Mouse (Mus musculus): ENCODE measurements at regions not wholly inside any gene's neighbourhood (a gene's known extent, or its start where the extent isn't known, plus 50 kb on each side); places are given as distances from the start of the nearest gene placed in this dataset.
"Not testable (repeated sequence)": the region's sequence is repeated elsewhere in the genome, so short reads cannot be mapped to it uniquely, and the experiment has no call there.

DNA sequence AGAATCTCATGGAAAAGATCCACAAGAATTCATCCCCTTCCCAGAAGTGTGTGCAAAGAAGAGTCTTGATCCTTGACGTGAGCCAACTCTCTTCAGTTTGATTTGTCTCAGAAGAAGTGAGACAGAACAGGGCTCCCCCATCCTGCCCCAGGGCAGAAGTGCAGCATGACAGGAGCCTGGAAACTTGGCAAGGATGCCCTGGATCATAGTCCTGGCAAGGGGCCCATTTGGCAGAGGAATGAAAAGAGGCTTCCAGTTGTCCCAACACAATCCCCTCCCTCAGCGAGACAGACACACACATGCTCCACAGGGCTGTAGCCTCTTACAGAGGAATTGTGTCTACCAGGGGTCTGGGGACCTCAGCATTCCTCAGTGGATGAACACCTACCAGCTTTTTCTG lies 102.7 kb downstream of the Ptpn20 start:
- DNase-seq (no peak), ATAC-seq (ENCODE audit: low read depth) (no peak)
- H3K27me3 ChIP-seq = no peaks in the 10 kb centered on the region
- no peaks in the 10 kb centered on the region for H3K4me1 ChIP-seq (replicated peaks)
- H3K9me3 ChIP-seq (replicated peaks) = no peaks in the 10 kb centered on the region
- H3K9ac ChIP-seq = no peak overlapping the region
- no peak overlapping the region for H3K4me2 ChIP-seq
- WGBS (ENCODE audit: insufficient replicate concordance) = 56% methylated on average over 2 of the region's 2 CpGs
- H3K27ac ChIP-seq = no peak overlapping the region
- no peak overlapping the region for H3K4me3 ChIP-seq (replicated peaks)
- H3K36me3 ChIP-seq = no peaks in the 10 kb centered on the region

DNA sequence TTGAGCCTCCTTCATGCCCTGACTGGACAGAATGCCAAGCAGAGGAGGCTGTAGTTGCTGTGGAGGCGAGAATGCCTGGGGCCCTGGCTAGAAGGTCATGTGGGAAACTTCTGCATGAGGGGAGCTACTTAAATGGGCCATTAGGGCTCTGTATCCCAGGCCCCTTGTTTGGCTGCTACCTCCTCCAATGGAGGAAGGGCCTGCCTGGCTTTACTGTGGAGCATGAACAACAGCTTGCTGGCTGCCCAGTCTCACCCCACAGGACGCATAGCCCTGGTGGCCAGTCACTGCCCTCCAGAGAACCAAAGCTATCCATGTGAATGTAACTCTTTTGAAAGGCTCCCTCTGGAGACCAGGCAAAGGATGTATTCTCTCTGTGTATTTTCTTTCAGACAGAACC lies 105.2 kb downstream of the Ptpn20 start:
- WGBS (ENCODE audit: insufficient replicate concordance) = 44% methylated on average over 2 of the region's 2 CpGs
- H3K4me3 ChIP-seq (replicated peaks) = no peak overlapping the region
- no peaks in the 10 kb centered on the region for H3K9me3 ChIP-seq (replicated peaks)
- H3K27me3 ChIP-seq = no peaks in the 10 kb centered on the region
- ATAC-seq (ENCODE audit: low read depth) (no peak), DNase-seq (no peak)
- no peaks in the 10 kb centered on the region for H3K36me3 ChIP-seq
- H3K27ac ChIP-seq = no peak overlapping the region
- H3K9ac ChIP-seq = no peak overlapping the region
- H3K4me1 ChIP-seq (replicated peaks) = no peaks in the 10 kb centered on the region
- H3K4me2 ChIP-seq = no peak overlapping the region

DNA sequence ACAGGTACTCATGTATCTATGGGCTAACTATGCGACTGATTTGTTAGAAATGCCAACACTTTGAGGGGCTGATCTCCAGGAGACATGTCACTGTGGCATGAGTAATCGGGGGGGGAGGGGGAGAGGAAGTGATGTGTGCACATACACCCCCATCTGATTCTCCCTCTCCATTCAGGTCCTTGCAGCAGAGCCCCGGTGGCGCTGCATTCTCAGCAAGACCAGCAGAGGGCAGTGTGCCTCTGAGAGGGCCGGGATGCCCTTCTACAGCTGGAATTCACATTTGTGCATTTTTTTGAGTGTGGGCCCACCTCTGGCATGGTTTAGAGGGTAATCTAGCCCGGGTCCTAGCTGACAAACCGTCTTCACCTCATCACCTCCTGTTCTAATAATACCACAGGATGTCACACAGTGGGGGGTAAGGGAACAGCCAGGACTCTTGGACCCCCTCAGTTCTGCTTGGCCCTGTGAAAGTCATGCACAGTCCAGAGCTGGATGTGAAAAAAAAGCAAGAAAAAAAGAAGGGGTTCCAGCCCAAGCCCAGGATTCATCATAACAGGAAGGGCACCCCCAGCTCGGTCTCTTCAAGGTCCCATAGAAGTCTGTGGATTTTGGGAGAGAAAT lies 106.5 kb downstream of the Ptpn20 start:
- no peak for DNase-seq
- WGBS (ENCODE audit: insufficient replicate concordance) = 16% methylated on average over 8 of the region's 8 CpGs
- no peak overlapping the region for H3K9ac ChIP-seq
- no peaks in the 10 kb centered on the region for H3K4me1 ChIP-seq (replicated peaks)
- H3K27ac ChIP-seq = no peak overlapping the region
- no peaks in the 10 kb centered on the region for H3K9me3 ChIP-seq (replicated peaks)
- no peaks in the 10 kb centered on the region for H3K36me3 ChIP-seq
- no peak for ATAC-seq (ENCODE audit: low read depth)
- H3K4me3 ChIP-seq (replicated peaks) = no peak overlapping the region
- no peak overlapping the region for H3K4me2 ChIP-seq
- H3K27me3 ChIP-seq = no peaks in the 10 kb centered on the region

DNA sequence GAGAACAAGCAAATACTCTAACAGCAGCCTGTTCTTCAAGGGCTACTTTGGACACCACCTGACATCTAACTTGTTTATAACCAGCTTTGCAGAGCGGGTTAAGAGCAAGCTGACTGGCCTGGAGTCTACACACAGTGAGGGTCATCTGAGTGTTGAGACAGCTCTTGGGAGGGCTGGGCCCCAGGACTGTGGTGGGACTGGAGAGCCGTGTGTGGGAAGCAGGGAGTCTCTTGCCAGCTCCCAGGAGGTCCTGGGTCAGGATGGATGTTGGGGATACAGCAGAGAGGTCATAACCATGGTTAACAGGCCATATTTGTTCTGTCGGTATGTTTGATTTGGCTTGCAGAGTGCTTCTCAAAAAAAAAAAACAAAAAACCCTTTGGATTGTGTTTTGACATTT lies 107.8 kb downstream of the Ptpn20 start:
- H3K9me3 ChIP-seq (replicated peaks) = no peaks in the 10 kb centered on the region
- no peak overlapping the region for H3K4me2 ChIP-seq
- no peak overlapping the region for H3K9ac ChIP-seq
- no peak for ATAC-seq (ENCODE audit: low read depth)
- no peak for DNase-seq
- H3K4me3 ChIP-seq (replicated peaks) = no peak overlapping the region
- H3K36me3 ChIP-seq = no peaks in the 10 kb centered on the region
- no peaks in the 10 kb centered on the region for H3K27me3 ChIP-seq
- no peak overlapping the region for H3K27ac ChIP-seq
- WGBS (ENCODE audit: insufficient replicate concordance) = 55% methylated on average over 3 of the region's 3 CpGs
- no peaks in the 10 kb centered on the region for H3K4me1 ChIP-seq (replicated peaks)

DNA sequence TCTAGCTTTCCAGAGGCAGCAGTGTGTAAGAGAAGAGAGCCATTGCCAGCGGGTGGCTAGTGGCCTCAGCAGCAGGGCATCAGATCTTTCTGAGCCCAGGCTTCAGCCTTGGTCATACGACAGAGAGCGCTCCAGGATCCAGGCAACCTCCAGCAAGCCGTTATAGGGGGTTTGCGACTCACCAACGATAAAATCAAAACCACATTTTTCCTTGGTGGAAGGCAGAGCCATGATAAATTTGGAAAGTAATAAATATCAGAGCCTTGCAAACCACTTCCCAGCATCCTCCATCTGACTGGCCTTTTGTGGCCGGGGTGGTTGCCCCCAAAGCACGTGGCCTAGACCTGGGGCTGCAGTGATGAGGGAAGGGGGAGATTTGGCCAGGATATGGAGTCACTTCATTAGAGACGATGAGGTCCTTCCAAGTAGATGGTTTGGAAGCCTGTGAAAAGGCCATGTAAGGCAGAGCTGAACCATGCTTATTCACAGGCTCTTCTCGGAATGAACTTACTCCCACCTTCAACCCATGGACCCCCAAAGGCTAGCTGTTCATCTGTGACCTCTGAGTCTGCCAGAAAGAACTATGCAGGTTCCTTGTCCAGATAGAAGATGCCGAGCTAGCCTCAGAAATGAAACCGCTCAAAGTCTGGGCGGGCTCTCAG lies 110.9 kb downstream of the Ptpn20 start:
- ATAC-seq (ENCODE audit: low read depth) (no peak), DNase-seq (no peak)
- Histone ChIP-seq H3K27me3 (no peaks in the 10 kb centered on the region), H3K4me2 (no peak overlapping the region), H3K4me3 (replicated peaks) (no peak overlapping the region), H3K4me1 (replicated peaks) (no peaks in the 10 kb centered on the region), H3K9me3 (replicated peaks) (no peaks in the 10 kb centered on the region), H3K36me3 (no peaks in the 10 kb centered on the region), H3K27ac (no peak overlapping the region), H3K9ac (no peak overlapping the region)
- 64% methylated on average over 13 of the region's 13 CpGs for WGBS (ENCODE audit: insufficient replicate concordance)

DNA sequence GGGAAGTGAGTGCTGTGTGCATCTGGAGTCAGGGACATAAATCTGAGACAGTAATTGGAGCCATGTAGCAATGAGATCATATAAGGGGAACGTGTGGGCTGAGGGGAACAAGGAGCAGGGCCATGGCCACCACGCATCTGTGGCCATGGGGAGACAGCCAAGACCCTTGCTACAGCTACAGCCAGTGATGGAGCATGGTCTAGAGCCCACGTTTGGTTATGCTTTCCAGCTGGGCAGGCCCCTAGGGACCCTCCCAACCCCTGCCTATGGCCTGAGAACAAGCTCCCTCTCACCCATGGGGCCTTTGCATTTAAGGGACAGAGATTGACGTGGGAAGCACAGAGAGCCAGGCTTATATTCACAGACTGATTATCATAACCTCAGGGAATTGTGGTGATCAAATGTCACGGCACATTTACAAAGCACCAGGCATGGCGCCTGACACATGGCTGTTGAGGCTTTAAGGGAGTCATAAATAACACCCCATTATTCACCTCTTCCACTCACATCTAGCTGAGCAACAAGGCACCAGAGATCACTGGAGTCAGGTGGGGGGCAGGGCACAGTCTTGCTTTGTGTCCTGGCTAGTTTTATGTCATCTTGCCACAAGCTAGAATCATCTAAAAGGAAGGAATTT lies 118.8 kb downstream of the Ptpn20 start:
- Histone ChIP-seq H3K9ac (no peak overlapping the region), H3K9me3 (replicated peaks) (no peaks in the 10 kb centered on the region), H3K36me3 (no peaks in the 10 kb centered on the region), H3K27me3 (no peaks in the 10 kb centered on the region), H3K27ac (no peak overlapping the region), H3K4me3 (replicated peaks) (no peak overlapping the region), H3K4me1 (replicated peaks) (no peaks in the 10 kb centered on the region), H3K4me2 (no peak overlapping the region)
- ATAC-seq (ENCODE audit: low read depth) (no peak), DNase-seq (no peak)
- WGBS (ENCODE audit: insufficient replicate concordance) = 58% methylated on average over 6 of the region's 6 CpGs

DNA sequence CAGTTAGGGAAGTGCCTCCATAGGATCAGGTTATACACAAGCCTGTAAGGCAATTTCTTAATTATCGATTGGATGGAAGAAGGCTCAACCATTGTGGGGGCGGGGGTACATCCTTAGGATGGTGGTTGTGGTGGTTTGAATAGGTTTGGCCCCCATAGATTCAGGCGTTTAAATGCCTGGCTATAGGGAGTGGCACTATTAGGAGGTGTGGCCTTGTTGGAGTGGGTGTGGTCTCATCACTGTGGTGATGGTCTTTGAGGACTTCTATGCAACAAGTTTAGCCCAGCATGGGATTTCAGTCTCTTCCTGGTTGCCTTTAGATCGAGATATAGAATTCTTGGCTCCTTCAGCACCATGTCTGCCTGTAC lies 119.3 kb downstream of the Ptpn20 start:
- DNase-seq (no peak), ATAC-seq (ENCODE audit: low read depth) (no peak)
- H3K27ac ChIP-seq = no peak overlapping the region
- no peaks in the 10 kb centered on the region for H3K4me1 ChIP-seq (replicated peaks)
- H3K27me3 ChIP-seq = no peaks in the 10 kb centered on the region
- H3K4me2 ChIP-seq = no peak overlapping the region
- H3K9ac ChIP-seq = no peak overlapping the region
- WGBS (ENCODE audit: insufficient replicate concordance) = 54% methylated on average over 4 of the region's 4 CpGs
- H3K9me3 ChIP-seq (replicated peaks) = no peaks in the 10 kb centered on the region
- H3K4me3 ChIP-seq (replicated peaks) = no peak overlapping the region
- H3K36me3 ChIP-seq = no peaks in the 10 kb centered on the region

DNA sequence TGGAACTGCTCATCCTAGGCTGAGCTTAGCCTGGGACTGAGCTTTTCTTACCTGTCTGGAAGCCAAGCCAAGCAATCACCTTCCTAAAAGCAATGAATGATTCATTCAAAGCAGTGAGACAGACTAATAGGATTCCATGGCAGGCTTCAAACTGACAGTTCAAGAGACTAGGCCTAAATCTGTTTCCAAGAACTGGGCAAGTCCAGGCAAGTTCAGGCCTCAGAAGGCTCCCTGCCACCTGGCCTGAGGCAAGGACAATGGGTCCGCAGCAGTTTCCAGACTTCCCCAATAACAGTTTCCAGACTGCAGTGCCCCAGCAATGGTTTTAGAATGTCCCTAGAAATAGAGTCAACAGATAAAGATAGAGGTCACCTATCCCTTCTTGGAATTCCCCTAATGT lies 123.5 kb downstream of the Ptpn20 start:
- Histone ChIP-seq H3K4me2 (no peak overlapping the region), H3K9me3 (replicated peaks) (no peaks in the 10 kb centered on the region), H3K4me3 (replicated peaks) (no peak overlapping the region), H3K27me3 (no peaks in the 10 kb centered on the region), H3K4me1 (replicated peaks) (no peaks in the 10 kb centered on the region), H3K27ac (no peak overlapping the region), H3K36me3 (no peaks in the 10 kb centered on the region), H3K9ac (no peak overlapping the region)
- 50% methylated on average over 1 of the region's 1 CpGs for WGBS (ENCODE audit: insufficient replicate concordance)
- DNase-seq (no peak), ATAC-seq (ENCODE audit: low read depth) (no peak)

DNA sequence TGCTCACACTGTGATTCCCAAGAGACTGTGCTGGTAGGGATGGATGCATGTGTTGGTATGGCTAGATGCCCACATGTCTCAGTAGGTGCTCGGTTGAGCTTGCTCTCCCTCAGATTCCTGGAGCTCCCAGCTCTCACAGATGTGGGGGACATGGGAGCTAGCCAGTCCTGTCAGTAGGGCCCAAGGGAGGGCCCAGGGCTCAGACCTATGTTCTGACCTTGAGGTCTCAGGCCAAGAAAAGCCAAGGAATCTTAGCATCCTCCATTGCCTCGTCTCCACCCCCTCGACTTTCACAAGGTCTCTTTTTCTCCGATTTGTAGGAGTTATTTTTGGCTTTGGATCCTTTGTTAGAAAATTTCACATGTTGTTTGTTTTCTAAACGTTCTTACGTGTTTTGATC lies 130.6 kb downstream of the Ptpn20 start:
- 65% methylated on average over 6 of the region's 6 CpGs for WGBS (ENCODE audit: insufficient replicate concordance)

DNA sequence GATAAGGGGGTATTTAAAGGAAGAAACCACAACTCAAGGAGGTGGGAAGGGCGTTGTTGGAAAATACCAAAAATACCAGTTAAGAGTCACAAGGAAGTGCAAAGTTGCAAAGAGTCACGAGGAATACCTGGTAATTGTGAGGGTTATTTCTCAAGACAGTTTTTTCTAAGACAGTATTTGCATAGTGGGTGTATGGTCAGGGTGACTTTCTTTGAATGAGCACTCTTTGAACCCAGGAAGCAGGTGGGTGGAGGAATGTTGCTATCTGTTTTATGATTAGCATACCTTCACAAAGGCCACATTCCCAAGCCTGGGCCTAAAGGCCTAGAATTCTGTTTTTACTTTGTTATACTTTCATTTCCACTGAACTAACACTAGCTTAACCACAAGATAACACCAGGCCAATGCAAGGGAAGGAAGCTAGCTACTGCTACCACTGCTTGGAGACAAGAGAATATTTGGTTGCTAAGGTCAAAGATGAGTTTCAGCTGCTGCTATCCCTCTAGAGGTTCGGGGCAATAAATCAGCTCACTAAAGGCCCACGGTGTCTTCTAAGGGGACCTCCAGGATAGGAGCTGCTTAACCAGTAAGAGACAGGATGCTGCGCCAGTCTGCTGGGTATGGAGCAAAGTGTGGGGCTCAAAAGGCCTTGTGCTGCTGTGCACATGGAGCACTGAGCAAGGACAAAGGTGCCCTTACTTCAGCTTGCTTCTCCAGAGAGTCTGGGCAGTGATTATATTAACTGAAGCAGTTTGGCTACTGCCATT lies 133.6 kb downstream of the Ptpn20 start:
- WGBS (ENCODE audit: insufficient replicate concordance) = 54% methylated on average over 5 of the region's 5 CpGs
- not testable (repeated sequence) for DNase-seq; H3K4me3 ChIP-seq (replicated peaks); H3K4me2 ChIP-seq; ATAC-seq (ENCODE audit: low read depth); H3K9ac ChIP-seq; H3K4me1 ChIP-seq (replicated peaks); H3K27me3 ChIP-seq; H3K36me3 ChIP-seq; H3K9me3 ChIP-seq (replicated peaks); H3K27ac ChIP-seq

More for the DNA sequence above, 130.6 kb downstream of the Ptpn20 start:
- no peak for ATAC-seq (ENCODE audit: low read depth)
- H3K27me3 ChIP-seq = no peaks in the 10 kb centered on the region
- no peaks in the 10 kb centered on the region for H3K4me1 ChIP-seq (replicated peaks)
- H3K36me3 ChIP-seq = no peaks in the 10 kb centered on the region
- no peak overlapping the region for H3K9ac ChIP-seq
- no peak overlapping the region for H3K4me3 ChIP-seq (replicated peaks)
- DNase-seq = no peak
- H3K4me2 ChIP-seq = no peak overlapping the region
- H3K9me3 ChIP-seq (replicated peaks) = no peaks in the 10 kb centered on the region
- H3K27ac ChIP-seq = no peak overlapping the region

DNA sequence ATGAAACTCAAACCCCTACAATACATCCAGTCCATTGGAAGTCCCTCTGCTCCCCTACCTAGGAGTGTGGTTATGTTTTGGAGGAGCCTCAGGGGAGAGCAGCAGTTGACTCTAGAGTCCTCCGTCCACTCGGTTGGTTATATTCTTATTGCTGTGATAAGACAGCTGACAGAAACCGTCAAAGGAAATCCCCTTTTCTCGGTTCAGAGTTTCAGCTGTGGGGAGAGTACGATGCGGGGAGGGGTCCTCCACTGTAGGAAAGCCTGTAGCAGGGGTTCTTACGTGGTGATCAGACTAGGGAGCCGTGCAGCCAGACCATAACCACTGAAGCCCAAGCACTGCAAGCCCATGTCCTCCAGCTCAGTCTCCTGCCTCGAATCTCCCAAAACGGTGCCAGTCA lies 137.5 kb downstream of the Ptpn20 start:
- DNase-seq (no peak), ATAC-seq (ENCODE audit: low read depth) (no peak)
- WGBS (ENCODE audit: insufficient replicate concordance) = 57% methylated on average over 10 of the region's 10 CpGs
- Histone ChIP-seq H3K9me3 (replicated peaks) (no peaks in the 10 kb centered on the region), H3K4me1 (replicated peaks) (no peaks in the 10 kb centered on the region), H3K9ac (no peak overlapping the region), H3K36me3 (no peaks in the 10 kb centered on the region), H3K4me2 (no peak overlapping the region), H3K27ac (no peak overlapping the region), H3K4me3 (replicated peaks) (no peak overlapping the region), H3K27me3 (no peaks in the 10 kb centered on the region)
